Mouse (Mus musculus): ENCODE data around the gene Hhat.

DNA sequence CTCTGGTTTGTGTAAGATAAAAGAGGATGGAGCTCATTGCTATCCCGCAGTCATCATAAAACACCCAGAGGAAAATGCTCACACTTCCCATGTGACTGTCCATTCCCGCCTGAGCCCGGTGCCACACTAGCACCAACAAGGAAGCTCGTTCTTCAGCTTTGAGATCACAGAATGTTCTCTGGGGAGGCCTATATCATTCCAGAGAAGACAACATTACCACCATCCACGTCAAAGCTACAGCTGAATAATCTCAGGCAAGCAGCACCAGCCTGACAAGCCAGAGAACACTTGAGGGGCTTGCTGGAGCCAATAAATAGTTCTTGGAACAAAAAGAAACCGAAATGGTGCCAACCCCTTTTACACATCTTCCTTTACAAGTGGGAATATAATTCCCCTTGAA, 113.6 kb downstream of the Hhat start:
- no peak for TF ChIP-seq POLR2A (IDR thresholded peaks at IDR 0.05; ENCODE audit: low read depth, low read length)
- no peak for TF ChIP-seq POLR2AphosphoS2 (IDR thresholded peaks at IDR 0.05; ENCODE audit: low read depth, low read length)
- TF ChIP-seq SIN3A (IDR thresholded peaks at IDR 0.05; ENCODE audit: low read length) = no peak
- no peak for TF ChIP-seq MAZ (IDR thresholded peaks at IDR 0.05; ENCODE audit: low read depth, low read length)
- TF ChIP-seq CTCF (conservative IDR thresholded peaks at IDR 0.05 in 1 of 2, IDR thresholded peaks at IDR 0.05 in 1 of 2; ENCODE audit: low read depth in 2 of 2, low read length in 2 of 2) = no peak
- TF ChIP-seq EP300 (IDR thresholded peaks at IDR 0.05; ENCODE audit: low read length) = no peak
- no peak for TF ChIP-seq CHD1 (IDR thresholded peaks at IDR 0.05; ENCODE audit: low read depth, low read length)
- no peak for TF ChIP-seq HCFC1 (IDR thresholded peaks at IDR 0.05; ENCODE audit: low read depth, low read length)
- no peak for TF ChIP-seq KAT2A (IDR thresholded peaks at IDR 0.05; ENCODE audit: insufficient replicate concordance, low read length)
- no peak for TF ChIP-seq ZKSCAN1 (IDR thresholded peaks at IDR 0.05; ENCODE audit: borderline replicate concordance, low read depth, low read length)
- TF ChIP-seq TCF12 (IDR thresholded peaks at IDR 0.05; ENCODE audit: low read depth, low read length) = no peak
- no peak for TF ChIP-seq CHD2 (IDR thresholded peaks at IDR 0.05; ENCODE audit: low read length)
- TF ChIP-seq MXI1 (IDR thresholded peaks at IDR 0.05; ENCODE audit: low read depth, low read length) = no peak
- TF ChIP-seq BHLHE40 (IDR thresholded peaks at IDR 0.05; ENCODE audit: low read depth, low read length) = no peak
